In genomic region chr17:49824142-49824840, GRCm38 (mm10) we compare ENCODE assay signal across 11 mouse cellular contexts.
DNase-seq lines count a peak whose midpoint lies in the region; ATAC-seq and TF ChIP-seq lines count a peak whose summit lies in the region.
"Had no signal": no experiment of that assay in that cellular context is flagged by ENCODE, and none has a peak within 500 bp of the region (broad histone marks: within the 10 kb centered on the region; RNA-seq: fewer than 3 reads in every experiment).

No protein-coding gene starts in this region.

- no peak overlapping the region for H3K9ac ChIP-seq in heart, embryonic 14.5 days (ENCODE audit: low read length)
- no peak overlapping the region for H3K9ac ChIP-seq in forebrain, embryonic 13.5 days
- no peak overlapping the region for H3K9ac ChIP-seq in liver, postnatal 0 days (replicated peaks)
- H3K9ac ChIP-seq: limb, embryonic 12.5 days had no signal

- no peak for TF ChIP-seq EP300 in liver, postnatal 0 days (IDR thresholded peaks at IDR 0.05; ENCODE audit: low read depth)

- ATAC-seq in heart, embryonic 14.5 days (ENCODE audit: insufficient number of reproducible peaks, insufficient read depth, low FRiP score, low read depth), result peak; percentile 43; the same call in 1 of the 2 replicates
- no peak for ATAC-seq in forebrain, embryonic 13.5 days
- no peak for ATAC-seq in liver, postnatal 0 days
- ATAC-seq: intestine, postnatal 0 days had no signal

- H3K36me3 ChIP-seq in heart, embryonic 14.5 days (ENCODE audit: control insufficient read depth, insufficient read depth, low read length), result no peaks in the 10 kb centered on the region
- no peaks in the 10 kb centered on the region for H3K36me3 ChIP-seq in forebrain, embryonic 13.5 days (ENCODE audit: poor library complexity, severe bottlenecking)
- no peaks in the 10 kb centered on the region for H3K36me3 ChIP-seq in liver, postnatal 0 days (replicated peaks; ENCODE audit: insufficient read depth, low read length)
- H3K36me3 ChIP-seq: limb, embryonic 12.5 days had no signal

- no peaks in the 10 kb centered on the region for H3K27me3 ChIP-seq in heart, embryonic 14.5 days (ENCODE audit: control insufficient read depth, insufficient read depth, low read length)
- no peaks in the 10 kb centered on the region for H3K27me3 ChIP-seq in forebrain, embryonic 13.5 days
- no peaks in the 10 kb centered on the region for H3K27me3 ChIP-seq in liver, postnatal 0 days (ENCODE audit: insufficient read depth, low read length)
- H3K27me3 ChIP-seq: limb, embryonic 12.5 days; megakaryocyte, embryonic 14.5 days had no signal

- peak; percentile 25 for DNase-seq in frontal cortex, postnatal 36 days (ENCODE audit: low spot score in 2 of 2)
- DNase-seq in frontal cortex, postnatal 25 days (ENCODE audit: low spot score in 2 of 2), result no peak
- DNase-seq in cerebellum, adult 11-12 months, result peak; percentile 77
- DNase-seq in left cerebral cortex, postnatal 14 days (ENCODE audit: low spot score in 2 of 2), result peak; percentile 22 to 35
- DNase-seq in liver, postnatal 0 days, result no peak
- no peak for DNase-seq in kidney, postnatal 25 days

- H3K4me2 ChIP-seq in heart, embryonic 14.5 days (ENCODE audit: low read length), result no peak overlapping the region
- H3K4me2 ChIP-seq in forebrain, embryonic 13.5 days, result no peak overlapping the region
- no peak overlapping the region for H3K4me2 ChIP-seq in liver, postnatal 0 days (ENCODE audit: low read depth, low read length)
- H3K4me2 ChIP-seq: limb, embryonic 12.5 days had no signal

- no peak overlapping the region for H3K4me3 ChIP-seq in heart, embryonic 14.5 days (ENCODE audit: control insufficient read depth in 1 of 2, insufficient read depth in 1 of 2, low read depth in 1 of 2, low read length in 2 of 2)
- no peak overlapping the region for H3K4me3 ChIP-seq in forebrain, embryonic 13.5 days
- no peak overlapping the region for H3K4me3 ChIP-seq in liver, postnatal 0 days (ENCODE audit: low read depth, low read length)
- H3K4me3 ChIP-seq: limb, embryonic 12.5 days; megakaryocyte, embryonic 14.5 days had no signal

- no peak for TF ChIP-seq CTCF in liver, postnatal 0 days (IDR thresholded peaks at IDR 0.05; ENCODE audit: low read depth)

- peaks cover 16 to 25% of the 10 kb centered on the region in 2 experiments for H3K4me1 ChIP-seq in heart, embryonic 14.5 days (ENCODE audit: control insufficient read depth in 2 of 2, insufficient read depth in 2 of 2, low read length in 2 of 2)
- H3K4me1 ChIP-seq in forebrain, embryonic 13.5 days, result peaks cover 3% of the 10 kb centered on the region; the same call in 1 of the 2 replicates
- H3K4me1 ChIP-seq in liver, postnatal 0 days (ENCODE audit: insufficient read depth), result no peaks in the 10 kb centered on the region
- H3K4me1 ChIP-seq: megakaryocyte, embryonic 14.5 days had no signal

- H3K9me3 ChIP-seq in heart, embryonic 14.5 days (ENCODE audit: control insufficient read depth, low read length), result no peaks in the 10 kb centered on the region
- H3K9me3 ChIP-seq in forebrain, embryonic 13.5 days (replicated peaks), result no peaks in the 10 kb centered on the region
- H3K9me3 ChIP-seq in liver, postnatal 0 days (ENCODE audit: low read length), result no peaks in the 10 kb centered on the region
- H3K9me3 ChIP-seq: limb, embryonic 12.5 days had no signal

- peak overlapping the region; percentile 18 to 42; a peak in 2 of 4 replicates for H3K27ac ChIP-seq in heart, embryonic 14.5 days (replicated peaks in 1 of 2; ENCODE audit: control insufficient read depth in 1 of 2, insufficient read depth in 1 of 2, low read depth in 2 of 2, low read length in 2 of 2)
- no peak overlapping the region for H3K27ac ChIP-seq in forebrain, embryonic 13.5 days
- no peak overlapping the region for H3K27ac ChIP-seq in liver, postnatal 0 days (ENCODE audit: low read depth)
- H3K27ac ChIP-seq: limb, embryonic 12.5 days had no signal

- intact Hi-C loops in left cerebral cortex, postnatal 14 days (cut with DNase I), result no loop called here

- 26% methylated on average over 6 of the region's 6 CpGs for WGBS in heart, embryonic 14.5 days
- 70% methylated on average over 6 of the region's 6 CpGs for WGBS in forebrain, embryonic 13.5 days
- WGBS in liver, postnatal 0 days (ENCODE audit: insufficient replicate concordance), result 43% methylated on average over 6 of the region's 6 CpGs

Comparison
In these comparisons a context has a peak if more than half of its experiments do, and no peak if none do; other contexts are left out.
1. DNase-seq: peak in frontal cortex, postnatal 36 days (2 of 2), cerebellum, adult 11-12 months (single experiment) and left cerebral cortex, postnatal 14 days (2 of 2); none in frontal cortex, postnatal 25 days (0 of 2), liver, postnatal 0 days (single experiment) and kidney, postnatal 25 days (0 of 2).
2. H3K27ac ChIP-seq: peak in heart, embryonic 14.5 days (2 of 2); none in forebrain, embryonic 13.5 days (single experiment) and liver, postnatal 0 days (single experiment).